Mouse (Mus musculus) CH12.LX (cell line): Measurements from ENCODE around the gene Magea8. TPM values are rescaled to one million over a fixed set of nuclear protein-coding genes. Genes with fewer than 3 reads are reported as not detected.
"Not testable (repeated sequence)": the region's sequence is repeated elsewhere in the genome, so short reads cannot be mapped to it uniquely, and the experiment has no call there.

Source experiments
- DNase-seq: peaks from one replicate; pipeline ENCODE4 v3.0.0-alpha.2; 2013; ENCODE audit errors: extremely low read depth
- H3K27ac ChIP-seq: 2 replicates; pipeline ENCODE4 v1.5.1; 2012; ENCODE audit warnings: low read depth, mild to moderate bottlenecking, control low read depth, moderate library complexity; ENCODE audit not compliant: insufficient read depth
- H3K27me3 ChIP-seq: replicated peaks from 2 replicates; pipeline ENCODE3; 2012; ENCODE audit warnings: inconsistent platforms
- H3K36me3 ChIP-seq, 2 experiments: replicated peaks in 1 of 2; 2 replicates each; pipeline versions ENCODE3 to v1.6.1; 2012; ENCODE audit warnings: inconsistent platforms in 1 of 2, low read length in 1 of 2, mild to moderate bottlenecking in 1 of 2, mixed read lengths in 1 of 2, moderate library complexity in 1 of 2; ENCODE audit not compliant: control insufficient read depth in 1 of 2, insufficient read depth in 1 of 2
- H3K4me1 ChIP-seq, 2 experiments: 2 replicates each; pipeline ENCODE4 v1.6.1; 2012; ENCODE audit warnings: inconsistent platforms in 1 of 2, moderate library complexity in 1 of 2; ENCODE audit not compliant: insufficient read depth in 2 of 2, control insufficient read depth in 1 of 2
- H3K4me2 ChIP-seq: 2 replicates; pipeline ENCODE4 v1.6.1; 2012; ENCODE audit warnings: low read depth, mild to moderate bottlenecking, control low read depth; ENCODE audit not compliant: poor library complexity, insufficient read depth, severe bottlenecking
- H3K4me3 ChIP-seq, 3 experiments: fragments of 150-350 bp in 1 of 3; sonication (generic) in 1 of 3; replicated peaks in 1 of 3; 2 replicates each; pipeline versions ENCODE3 to v1.5.1; 2011 to 2012; ENCODE audit warnings: low read depth in 2 of 3, low read length in 2 of 3, mild to moderate bottlenecking in 2 of 3, moderate library complexity in 2 of 3, control low read depth in 1 of 3, improper control_type of control experiment in 1 of 3, inconsistent platforms in 1 of 3, mixed read lengths in 1 of 3; ENCODE audit not compliant: poor library complexity in 1 of 3
- H3K79me2 ChIP-seq: replicated peaks from 2 replicates; pipeline ENCODE4 v1.6.1; 2012; ENCODE audit warnings: mild to moderate bottlenecking, moderate library complexity; ENCODE audit not compliant: control insufficient read depth, poor library complexity, insufficient read depth, severe bottlenecking; ENCODE audit errors: extremely low read depth
- H3K9ac ChIP-seq: 2 replicates; pipeline ENCODE4 v1.6.1; 2012; ENCODE audit warnings: low read depth, mild to moderate bottlenecking, control low read depth, moderate library complexity; ENCODE audit not compliant: insufficient read depth
- H3K9me3 ChIP-seq: replicated peaks from 2 replicates; pipeline ENCODE3; 2012; ENCODE audit warnings: low read length, inconsistent platforms, mixed read lengths
- dilution Hi-C: fragments of 300-500 bp; cut with MboI; formaldehyde crosslinking; loops from 2 replicates; pipeline ENCODE4 v1.14.3; 2020; ENCODE audit warnings: low sequenced_read_pairs; ENCODE audit not compliant: extremely low pct_unique_long_range_greater_than_20kb, extremely low pct_ligation_motif_present
- in situ Hi-C: fragments of 300-500 bp; cut with MboI; formaldehyde crosslinking; loops from 3 replicates; pipeline ENCODE4 v1.14.3; 2019; ENCODE audit warnings: low sequenced_read_pairs, low pct_ligation_motif_present, low pct_unique_long_range_greater_than_20kb, mixed read lengths
- polyA plus RNA-seq: library from polyadenylated mRNA; unstranded; fragments of >175 nt; gene quantifications from 2 replicates; pipeline ENCODE4 v1.2.1, GENCODE M21; 2012; ENCODE audit warnings: low read depth; ENCODE audit not compliant: insufficient read length
- total RNA-seq, 2 experiments: library from RNA; depleted of rRNA; stranded (reverse); fragments of 300-350 nt in 1 of 2; fragments of >200 nt in 1 of 2; gene quantifications; 2 replicates each; pipeline ENCODE4 v1.2.3; 2012 to 2014

The Magea8 gene
- total RNA-seq (2012; rRNA removed): not detected in 2 replicates
- total RNA-seq (2014; rRNA removed): not detected in 2 replicates
- not detected in 2 replicates for polyA plus RNA-seq

GRCm38 (mm10) chrX:154995750-154996149 lies at the start of gene Magea8:
Gene Magea8, minus strand, starts transcription at chrX:154995850.
- H3K9ac ChIP-seq, H3K79me2 ChIP-seq, H3K27me3 ChIP-seq, H3K4me2 ChIP-seq, dilution Hi-C loops, in situ Hi-C loops, H3K9me3 ChIP-seq, H3K27ac ChIP-seq, H3K4me1 ChIP-seq, H3K4me3 ChIP-seq, H3K36me3 ChIP-seq, DNase-seq: not testable (repeated sequence)

GRCm38 (mm10) chrX:154949405-154949804 lies 46.2 kb downstream of the Magea8 start, which contains the start of gene Magea3:
Gene Magea3, minus strand, starts transcription at chrX:154949505.
- H3K36me3 ChIP-seq, H3K9me3 ChIP-seq, H3K4me1 ChIP-seq, H3K27me3 ChIP-seq, H3K4me2 ChIP-seq, H3K9ac ChIP-seq, H3K27ac ChIP-seq, dilution Hi-C loops, H3K4me3 ChIP-seq, in situ Hi-C loops, DNase-seq, H3K79me2 ChIP-seq: not testable (repeated sequence)

GRCm38 (mm10) chrX:154935887-154936286 lies 59.8 kb downstream of the Magea8 start, which contains the start of gene Magea6:
Gene Magea6, minus strand, starts transcription at chrX:154935987.
- H3K27ac ChIP-seq, H3K36me3 ChIP-seq, H3K4me3 ChIP-seq, DNase-seq, H3K4me2 ChIP-seq, H3K27me3 ChIP-seq, H3K4me1 ChIP-seq, H3K9ac ChIP-seq, in situ Hi-C loops, H3K9me3 ChIP-seq, H3K79me2 ChIP-seq, dilution Hi-C loops: not testable (repeated sequence)

Other genes starting within 250 kb of the Magea8 start
- gene Cldn34b1, start 105.6 kb downstream of the Magea8 start, total RNA-seq (2012; rRNA removed): not detected in 2 replicates
- not detected in 2 replicates for gene Cldn34b1, start 105.6 kb downstream of the Magea8 start, total RNA-seq (2014; rRNA removed)
- not detected in 2 replicates for gene Cldn34b1, start 105.6 kb downstream of the Magea8 start, polyA plus RNA-seq
- gene Magea6, start 59.9 kb downstream of the Magea8 start, total RNA-seq (2012; rRNA removed): not detected in 2 replicates
- gene Magea6, start 59.9 kb downstream of the Magea8 start, total RNA-seq (2014; rRNA removed): not detected in 2 replicates
- gene Magea6, start 59.9 kb downstream of the Magea8 start, polyA plus RNA-seq: not detected in 2 replicates
- gene Magea3, start 46.3 kb downstream of the Magea8 start, total RNA-seq (2012; rRNA removed): not detected in 2 replicates
- gene Magea3, start 46.3 kb downstream of the Magea8 start, total RNA-seq (2014; rRNA removed): not detected in 2 replicates
- gene Magea3, start 46.3 kb downstream of the Magea8 start, polyA plus RNA-seq: not detected in 2 replicates
- gene Magea5, start 67.3 kb upstream of the Magea8 start, total RNA-seq (2012; rRNA removed): not detected in 2 replicates
- not detected in 2 replicates for gene Magea5, start 67.3 kb upstream of the Magea8 start, total RNA-seq (2014; rRNA removed)
- not detected in 2 replicates for gene Magea5, start 67.3 kb upstream of the Magea8 start, polyA plus RNA-seq
- gene Magea1, start 93.9 kb upstream of the Magea8 start, total RNA-seq (2012; rRNA removed): not detected in 2 replicates
- not detected in 2 replicates for gene Magea1, start 93.9 kb upstream of the Magea8 start, total RNA-seq (2014; rRNA removed)
- not detected in 2 replicates for gene Magea1, start 93.9 kb upstream of the Magea8 start, polyA plus RNA-seq
- not detected in 2 replicates for gene Magea2, start 97.8 kb upstream of the Magea8 start, total RNA-seq (2012; rRNA removed)
- gene Magea2, start 97.8 kb upstream of the Magea8 start, total RNA-seq (2014; rRNA removed): not detected in 2 replicates
- gene Magea2, start 97.8 kb upstream of the Magea8 start, polyA plus RNA-seq: not detected in 2 replicates
- gene Cldn34b2, start 132.6 kb upstream of the Magea8 start, total RNA-seq (2012; rRNA removed): not detected in 2 replicates
- not detected in 2 replicates for gene Cldn34b2, start 132.6 kb upstream of the Magea8 start, total RNA-seq (2014; rRNA removed)
- not detected in 2 replicates for gene Cldn34b2, start 132.6 kb upstream of the Magea8 start, polyA plus RNA-seq
- 68.8 and 92.6 TPM in 2 replicates for gene Sat1, start 220.6 kb upstream of the Magea8 start, total RNA-seq (2012; rRNA removed)
- 112 and 114 TPM in 2 replicates for gene Sat1, start 220.6 kb upstream of the Magea8 start, total RNA-seq (2014; rRNA removed)
- 56.7 and 58.3 TPM in 2 replicates for gene Sat1, start 220.6 kb upstream of the Magea8 start, polyA plus RNA-seq